Mouse (Mus musculus) lung, adult 2 months (tissue): ENCODE data around the gene Dnajc25.

ENCODE experiments used
- CTCF ChIP-seq: fragments of 200-500 bp; IDR thresholded peaks from 2 replicates; pipeline ENCODE4 v1.5.1; 2011; ENCODE audit warnings: mild to moderate bottlenecking, low read length, control low read depth; ENCODE audit not compliant: insufficient read depth
- POLR2A ChIP-seq: fragments of 200-500 bp; IDR thresholded peaks from 2 replicates; pipeline ENCODE4 v1.6.1; 2011; ENCODE audit warnings: low read depth, mild to moderate bottlenecking, control low read depth, low read length, borderline replicate concordance; ENCODE audit errors: extremely low read depth

GRCm38 (mm10) chr4:59003806-59004200, 8.9 kb downstream of the Dnajc25 start:
- no peak for TF ChIP-seq CTCF
- no peak for TF ChIP-seq POLR2A
